Comparison of ENCODE assay signal across 9 mouse cellular contexts in genomic region chr5:146675006-146675886, GRCm38 (mm10).
A peak's percentile ranks its signal among the peaks of the same experiment; 100 is the strongest.
DNase-seq lines count a peak whose midpoint lies in the region; ATAC-seq and TF ChIP-seq lines count a peak whose summit lies in the region.
"Had no signal": no experiment of that assay in that cellular context is flagged by ENCODE, and none has a peak within 500 bp of the region (broad histone marks: within the 10 kb centered on the region; RNA-seq: fewer than 3 reads in every experiment).

No protein-coding gene starts in this region.

- peaks cover 63% of the 10 kb centered on the region for H3K4me1 ChIP-seq in G1E (ENCODE audit: insufficient read depth, low read depth, low read length)
- no peaks in the 10 kb centered on the region for H3K4me1 ChIP-seq in forebrain, embryonic 16.5 days (replicated peaks; ENCODE audit: control insufficient read depth, insufficient read depth, low read length)
- H3K4me1 ChIP-seq: limb, embryonic 15.5 days had no signal

- DNase-seq in G1E (ENCODE audit: low spot score), result peak; percentile 78
- DNase-seq in c-Kit-positive CD71-positive TER-119-positive erythroid progenitor cells, embryonic 14.5 days (ENCODE audit: low spot score), result peak; percentile 75
- peak; percentile 80 for DNase-seq in heart, postnatal 4 days
- DNase-seq in layer of hippocampus, adult 9-10 months (ENCODE audit: low spot score), result peak; percentile 56
- DNase-seq in lung, postnatal 10 days, result peak; percentile 83
- DNase-seq in ovary, postnatal 36 days (ENCODE audit: low spot score), result peak; percentile 66
- peak; percentile 58 for DNase-seq in thymus, postnatal 25 days

- no peak overlapping the region for H3K4me2 ChIP-seq in forebrain, embryonic 16.5 days (ENCODE audit: low read length)
- H3K4me2 ChIP-seq: limb, embryonic 15.5 days had no signal

- H3K27me3 ChIP-seq in G1E (ENCODE audit: insufficient read depth, low read length), result no peaks in the 10 kb centered on the region
- H3K27me3 ChIP-seq in forebrain, embryonic 16.5 days (replicated peaks; ENCODE audit: control insufficient read depth, insufficient read depth, low read length), result peaks cover 5% of the 10 kb centered on the region

- H3K36me3 ChIP-seq in G1E (replicated peaks), result no peaks in the 10 kb centered on the region
- H3K36me3 ChIP-seq in forebrain, embryonic 16.5 days (ENCODE audit: control insufficient read depth, insufficient read depth), result no peaks in the 10 kb centered on the region
- H3K36me3 ChIP-seq: limb, embryonic 15.5 days had no signal

- no peak for ATAC-seq in G1E (ENCODE audit: extremely low read depth, insufficient number of reproducible peaks, low FRiP score, poor library complexity, severe bottlenecking)
- peak; percentile 31; the same call in 1 of the 2 replicates for ATAC-seq in forebrain, embryonic 16.5 days

- H3K27ac ChIP-seq in forebrain, embryonic 16.5 days (ENCODE audit: low read length), result no peak overlapping the region
- H3K27ac ChIP-seq: limb, embryonic 15.5 days had no signal

- peak overlapping the region; percentile 27; the same call in 1 of the 2 replicates for H3K4me3 ChIP-seq in G1E (ENCODE audit: low read depth, low read length)
- H3K4me3 ChIP-seq in forebrain, embryonic 16.5 days (replicated peaks; ENCODE audit: low read length), result no peak overlapping the region
- H3K4me3 ChIP-seq: limb, embryonic 15.5 days had no signal

- peak; percentile 51; the same call in 1 of the 2 replicates for TF ChIP-seq CTCF in G1E (IDR thresholded peaks at IDR 0.05; ENCODE audit: low read depth, low read length)

- 15% methylated on average over 19 of the region's 19 CpGs for WGBS in forebrain, embryonic 16.5 days

- peaks cover 7% of the 10 kb centered on the region for H3K9me3 ChIP-seq in G1E (replicated peaks)
- no peaks in the 10 kb centered on the region for H3K9me3 ChIP-seq in forebrain, embryonic 16.5 days (ENCODE audit: control insufficient read depth, low read length)
- H3K9me3 ChIP-seq: limb, embryonic 15.5 days had no signal

- no peak overlapping the region for H3K9ac ChIP-seq in forebrain, embryonic 16.5 days (replicated peaks; ENCODE audit: low read depth, low read length)
- H3K9ac ChIP-seq: limb, embryonic 15.5 days had no signal
